Mouse (Mus musculus) ES-E14 (cell line): ENCODE data around the gene D430042O09Rik. TPM values are rescaled to one million over a fixed set of nuclear protein-coding genes. Genes with fewer than 3 reads are reported as not detected.

Experiments
- DNase-seq: peaks from one replicate; pipeline ENCODE4 v3.0.0-alpha.2; 2013; ENCODE audit warnings: low read depth, low spot score
- H3K27ac ChIP-seq: 2 replicates; pipeline ENCODE4 v1.5.1; 2012; ENCODE audit warnings: low read depth, mild to moderate bottlenecking, low read length, moderate library complexity, mixed read lengths; ENCODE audit not compliant: poor library complexity, insufficient read depth, severe bottlenecking
- H3K36me3 ChIP-seq: 2 replicates; pipeline ENCODE4 v1.6.1; 2012; ENCODE audit warnings: mild to moderate bottlenecking, low read length, moderate library complexity, mixed read lengths; ENCODE audit not compliant: control insufficient read depth, poor library complexity, insufficient read depth, severe bottlenecking
- H3K4me1 ChIP-seq, 2 experiments: fragments of 150-350 bp in 1 of 2; sonication (generic) in 1 of 2; 2 replicates each; pipeline ENCODE4 v1.6.1; 2012; ENCODE audit warnings: low read length in 2 of 2, mild to moderate bottlenecking in 1 of 2, mixed read lengths in 1 of 2; ENCODE audit not compliant: control insufficient read depth in 2 of 2, insufficient read depth in 2 of 2, poor library complexity in 1 of 2
- H3K4me3 ChIP-seq, 2 experiments: fragments of 150-350 bp in 1 of 2; sonication (generic) in 1 of 2; 2 replicates each; pipeline ENCODE4 v1.5.1; 2012; ENCODE audit warnings: low read length in 2 of 2, low read depth in 1 of 2, mild to moderate bottlenecking in 1 of 2, mixed read lengths in 1 of 2; ENCODE audit not compliant: insufficient read depth in 1 of 2, poor library complexity in 1 of 2, severe bottlenecking in 1 of 2
- H3K9ac ChIP-seq: 2 replicates; pipeline ENCODE4 v1.6.1; 2012; ENCODE audit warnings: low read depth, mild to moderate bottlenecking, low read length, mixed read lengths; ENCODE audit not compliant: poor library complexity, insufficient read depth, severe bottlenecking
- H3K9me3 ChIP-seq: fragments of 150-350 bp; sonication (generic); 2 replicates; pipeline ENCODE4 v1.6.1; 2012; ENCODE audit warnings: low read depth, mild to moderate bottlenecking, low read length; ENCODE audit not compliant: control insufficient read depth, insufficient read depth
- CHD2 ChIP-seq: IDR thresholded peaks from 2 replicates; pipeline ENCODE4 v1.6.1; 2014; ENCODE audit warnings: mild to moderate bottlenecking, low read depth, low read length, inconsistent platforms
- HCFC1 ChIP-seq: IDR thresholded peaks from 2 replicates; pipeline ENCODE4 v1.6.1; 2012; ENCODE audit warnings: low read length, inconsistent platforms, borderline replicate concordance; ENCODE audit not compliant: insufficient read depth
- MAFK ChIP-seq: IDR thresholded peaks from 2 replicates; pipeline ENCODE4 v1.6.1; 2014; ENCODE audit warnings: mild to moderate bottlenecking, low read depth, low read length, inconsistent platforms; ENCODE audit not compliant: insufficient read depth
- ZC3H11A ChIP-seq: IDR thresholded peaks from 2 replicates; pipeline ENCODE4 v1.6.1; 2012; ENCODE audit warnings: low read depth, mild to moderate bottlenecking, inconsistent platforms, low read length, borderline replicate concordance
- ZNF384 ChIP-seq: IDR thresholded peaks from 2 replicates; pipeline ENCODE4 v1.6.1; 2012; ENCODE audit warnings: low read depth, low read length, inconsistent platforms
- in situ Hi-C, 2 experiments: fragments of 600-800 bp; cut with MboI; formaldehyde crosslinking; loops; one replicate each; pipeline ENCODE4 v1.15.1; 2025; ENCODE audit warnings: low sequenced_read_pairs in 2 of 2, inconsistent platforms in 1 of 2; ENCODE audit not compliant: unreplicated experiment in 2 of 2
- total RNA-seq: library from RNA; depleted of rRNA; stranded (reverse); fragments of 300-350 nt; gene quantifications from 2 replicates; pipeline ENCODE4 v1.2.3, GENCODE M21; 2012

The D430042O09Rik gene
- total RNA-seq, 1 experiment, result 4.4 TPM

GRCm38 (mm10) chr7:125826425-125826824 lies 118.7 kb downstream of the D430042O09Rik start:
- TF ChIP-seq MAFK, result no peak
- no peak for TF ChIP-seq HCFC1
- no peak for TF ChIP-seq ZC3H11A
- TF ChIP-seq ZNF384, result no peak
- no peak for TF ChIP-seq CHD2
- in situ Hi-C loops, result no loop called here
- DNase-seq, result no peak
- Histone ChIP-seq H3K4me3 (no peak overlapping the region), H3K9ac (no peak overlapping the region), H3K27ac (no peak overlapping the region), H3K36me3 (no peaks in the 10 kb centered on the region; the same call in 1 of the 2 replicates), H3K9me3 (no peaks in the 10 kb centered on the region), H3K4me1 (no peaks in the 10 kb centered on the region)

GRCm38 (mm10) chr7:125826887-125827286 lies 119.2 kb downstream of the D430042O09Rik start:
- in situ Hi-C loops, result no loop called here
- TF ChIP-seq MAFK, result no peak
- TF ChIP-seq ZNF384, result no peak
- Histone ChIP-seq H3K4me3 (no peak overlapping the region), H3K36me3 (no peaks in the 10 kb centered on the region; the same call in 1 of the 2 replicates), H3K4me1 (no peaks in the 10 kb centered on the region), H3K27ac (no peak overlapping the region), H3K9ac (no peak overlapping the region), H3K9me3 (no peaks in the 10 kb centered on the region)
- no peak for DNase-seq

GRCm38 (mm10) chr7:125827420-125827819 lies 119.7 kb downstream of the D430042O09Rik start:
- Histone ChIP-seq H3K4me3 (no peak overlapping the region), H3K4me1 (no peaks in the 10 kb centered on the region), H3K36me3 (no peaks in the 10 kb centered on the region; the same call in 1 of the 2 replicates), H3K9me3 (no peaks in the 10 kb centered on the region), H3K9ac (no peak overlapping the region), H3K27ac (no peak overlapping the region)
- no peak for DNase-seq
- in situ Hi-C loops, result no loop called here
- TF ChIP-seq ZNF384 (no peak), MAFK (no peak), CHD2 (no peak), HCFC1 (no peak), ZC3H11A (no peak)

- Histone ChIP-seq H3K9me3 (no peaks in the 10 kb centered on the region), H3K4me1 (no peaks in the 10 kb centered on the region), H3K36me3 (no peaks in the 10 kb centered on the region; the same call in 1 of the 2 replicates), H3K27ac (no peak overlapping the region), H3K4me3 (no peak overlapping the region), H3K9ac (no peak overlapping the region)
- TF ChIP-seq CHD2 (no peak), HCFC1 (no peak), MAFK (no peak), ZNF384 (no peak), ZC3H11A (no peak)
- in situ Hi-C loops, result no loop called here
- DNase-seq, result no peak
Observed at GRCm38 (mm10) chr7:125828561-125828960, 120.9 kb downstream of the D430042O09Rik start.

- no peak overlapping the region for H3K27ac ChIP-seq
- DNase-seq, result no peak
- H3K9me3 ChIP-seq, result no peaks in the 10 kb centered on the region
- H3K9ac ChIP-seq, result no peak overlapping the region
- no peaks in the 10 kb centered on the region for H3K4me1 ChIP-seq
- no peak overlapping the region for H3K4me3 ChIP-seq
- in situ Hi-C loops, result no loop called here
- H3K36me3 ChIP-seq, result no peaks in the 10 kb centered on the region; the same call in 1 of the 2 replicates
- TF ChIP-seq HCFC1 (no peak), ZNF384 (no peak), MAFK (no peak), CHD2 (no peak), ZC3H11A (no peak)
Observed at GRCm38 (mm10) chr7:125829121-125829666, 121.5 kb downstream of the D430042O09Rik start.
